9 mouse cellular contexts compared by ENCODE assay signal in the genomic region with DNA sequence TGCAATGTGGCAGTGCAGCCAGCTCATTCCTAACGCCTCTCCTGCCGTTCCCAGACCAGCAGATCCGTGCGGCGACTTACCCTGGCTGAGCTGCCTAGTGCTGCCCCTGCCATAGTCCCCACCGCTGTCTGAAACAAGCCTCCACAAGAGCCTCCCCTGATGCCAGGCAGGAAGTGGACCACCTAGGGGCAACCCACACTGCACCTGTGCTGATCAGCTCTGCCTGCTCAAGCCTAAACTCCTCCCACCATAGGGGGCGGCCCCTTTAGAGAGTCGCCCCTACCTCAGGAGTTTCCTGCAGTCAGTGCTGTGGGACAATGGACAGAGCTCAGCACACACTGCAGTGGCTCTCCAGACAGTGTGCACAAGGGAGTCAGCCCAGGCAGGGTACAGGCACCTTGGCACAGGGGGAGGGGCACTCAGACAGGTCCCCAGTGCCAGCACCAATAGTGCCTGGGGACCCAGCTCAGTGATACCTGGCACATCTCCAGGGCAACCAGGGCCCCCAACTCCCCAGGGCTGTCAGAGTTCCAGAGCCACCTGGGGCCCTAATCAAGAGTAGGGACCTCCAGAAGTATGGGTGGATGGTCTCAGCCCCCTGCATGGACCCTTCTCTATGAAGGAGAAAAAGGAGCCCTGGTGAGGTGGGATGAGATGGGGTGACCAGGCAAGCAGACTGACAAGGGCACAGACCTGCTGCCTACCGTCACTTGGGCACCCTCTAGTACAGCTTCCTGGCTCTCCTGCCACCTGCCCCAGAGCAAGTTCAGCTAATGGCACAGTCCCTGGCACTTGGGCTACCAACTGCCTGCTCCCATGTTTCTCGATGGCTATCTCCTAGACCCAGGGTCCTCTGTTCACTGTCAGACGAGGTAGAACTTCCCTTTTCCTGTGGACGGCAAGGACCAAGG. TPM values are rescaled to one million over a fixed set of nuclear protein-coding genes. Genes with fewer than 3 reads are reported as not detected.
DNase-seq lines count a peak whose midpoint lies in the region; ATAC-seq and TF ChIP-seq lines count a peak whose summit lies in the region.
"Had no signal": no experiment of that assay in that cellular context is flagged by ENCODE, and none has a peak within 500 bp of the region (broad histone marks: within the 10 kb centered on the region; RNA-seq: fewer than 3 reads in every experiment).

No protein-coding gene starts in this region.

- H3K27me3 ChIP-seq in kidney, adult 2 months (replicated peaks; ENCODE audit: control insufficient read depth, insufficient read depth, low read length) = no peaks in the 10 kb centered on the region
- H3K27me3 ChIP-seq in ES-Bruce4 (ENCODE audit: control insufficient read depth, insufficient read depth, low read length, poor library complexity, severe bottlenecking) = no peaks in the 10 kb centered on the region
- H3K27me3 ChIP-seq in embryonic facial prominence, embryonic 15.5 days = no peaks in the 10 kb centered on the region
- H3K27me3 ChIP-seq in liver, embryonic 16.5 days (ENCODE audit: control insufficient read depth, insufficient read depth, low read depth, low read length) = no peaks in the 10 kb centered on the region
- H3K27me3 ChIP-seq: Patski had no signal

- peak overlapping the region; percentile 45 for H3K27ac ChIP-seq in kidney, adult 2 months (ENCODE audit: insufficient read depth, low read depth, low read length)
- H3K27ac ChIP-seq in ES-Bruce4 (ENCODE audit: insufficient read depth, low read length) = no peak overlapping the region
- peak overlapping the region; percentile 29; the same call in 1 of the 2 replicates for H3K27ac ChIP-seq in embryonic facial prominence, embryonic 15.5 days (replicated peaks)
- peak overlapping the region; percentile 50 for H3K27ac ChIP-seq in liver, embryonic 16.5 days (ENCODE audit: low read length)

- H3K4me1 ChIP-seq in kidney, adult 2 months (ENCODE audit: control insufficient read depth, insufficient read depth, low read length) = peaks cover 30% of the 10 kb centered on the region
- H3K4me1 ChIP-seq in ES-Bruce4 (ENCODE audit: control insufficient read depth, insufficient read depth, low read length) = peaks cover 6% of the 10 kb centered on the region
- H3K4me1 ChIP-seq in embryonic facial prominence, embryonic 15.5 days = peaks cover 40% of the 10 kb centered on the region
- peaks cover 43% of the 10 kb centered on the region for H3K4me1 ChIP-seq in liver, embryonic 16.5 days (ENCODE audit: control insufficient read depth, low read depth, low read length)

- WGBS in kidney, adult 2 months = 46% methylated on average over 12 of the region's 12 CpGs
- WGBS in embryonic facial prominence, embryonic 15.5 days = 69% methylated on average over 12 of the region's 12 CpGs
- 64% methylated on average over 12 of the region's 12 CpGs for WGBS in liver, embryonic 16.5 days (ENCODE audit: insufficient replicate concordance)

- no peak for DNase-seq in kidney, adult 2 months
- no peak for DNase-seq in kidney, adult 8-10 months
- no peak for DNase-seq in frontal cortex, postnatal 36 days (ENCODE audit: low spot score in 2 of 2)
- no peak for DNase-seq in MN1 (ENCODE audit: low spot score)
- DNase-seq in retina, postnatal 1 day = no peak

- H3K36me3 ChIP-seq in kidney, adult 2 months (ENCODE audit: control insufficient read depth, insufficient read depth, low read length) = no peaks in the 10 kb centered on the region
- no peaks in the 10 kb centered on the region for H3K36me3 ChIP-seq in ES-Bruce4 (ENCODE audit: control insufficient read depth, insufficient read depth, low read length, poor library complexity, severe bottlenecking)
- peaks cover 33% of the 10 kb centered on the region for H3K36me3 ChIP-seq in embryonic facial prominence, embryonic 15.5 days
- peaks cover 10% of the 10 kb centered on the region for H3K36me3 ChIP-seq in liver, embryonic 16.5 days (ENCODE audit: control insufficient read depth, insufficient read depth)

- no peak overlapping the region for H3K9ac ChIP-seq in ES-Bruce4 (ENCODE audit: low read depth, poor library complexity, severe bottlenecking)
- H3K9ac ChIP-seq in embryonic facial prominence, embryonic 15.5 days = no peak overlapping the region
- no peak overlapping the region for H3K9ac ChIP-seq in liver, embryonic 16.5 days (ENCODE audit: low read depth, low read length)

- H3K9me3 ChIP-seq in ES-Bruce4 (replicated peaks; ENCODE audit: control insufficient read depth, insufficient read depth, low read length, poor library complexity, severe bottlenecking) = no peaks in the 10 kb centered on the region
- no peaks in the 10 kb centered on the region for H3K9me3 ChIP-seq in embryonic facial prominence, embryonic 15.5 days (replicated peaks)
- no peaks in the 10 kb centered on the region for H3K9me3 ChIP-seq in liver, embryonic 16.5 days (replicated peaks; ENCODE audit: control insufficient read depth, low read length)

- no peak overlapping the region for H3K4me3 ChIP-seq in kidney, adult 2 months (ENCODE audit: insufficient read depth, low read depth, low read length)
- H3K4me3 ChIP-seq in ES-Bruce4 (ENCODE audit: low read depth, low read length) = 0 out of 2 replicates have a peak overlapping the region, but pooled peaks have one; percentile 8
- H3K4me3 ChIP-seq in embryonic facial prominence, embryonic 15.5 days (replicated peaks) = no peak overlapping the region; the same call in 1 of the 2 replicates
- H3K4me3 ChIP-seq in liver, embryonic 16.5 days (ENCODE audit: low read depth, low read length) = no peak overlapping the region

- peak overlapping the region; percentile 13; the same call in 1 of the 2 replicates for H3K4me2 ChIP-seq in embryonic facial prominence, embryonic 15.5 days (replicated peaks)
- H3K4me2 ChIP-seq in liver, embryonic 16.5 days (ENCODE audit: low read depth, low read length) = no peak overlapping the region

- ATAC-seq in embryonic facial prominence, embryonic 15.5 days (ENCODE audit: insufficient number of reproducible peaks, low FRiP score, low TSS enrichment, low read depth) = peak; percentile 36; the same call in 1 of the 2 replicates
- ATAC-seq in liver, embryonic 16.5 days (ENCODE audit: low read depth) = peak; percentile 9; the same call in 1 of the 2 replicates
- ATAC-seq: Patski had no signal

- no peak for TF ChIP-seq EP300 in ES-Bruce4 (IDR thresholded peaks at IDR 0.05; ENCODE audit: insufficient read depth, low read depth, low read length)

- no peak for TF ChIP-seq CTCF in kidney, adult 2 months (conservative IDR thresholded peaks at IDR 0.05; ENCODE audit: insufficient read depth, insufficient read length, low read depth, low read length)
- TF ChIP-seq CTCF in ES-Bruce4 (IDR thresholded peaks at IDR 0.05; ENCODE audit: low read depth, low read length) = no peak

- TF ChIP-seq POLR2A in kidney, adult 2 months (IDR thresholded peaks at IDR 0.05; ENCODE audit: low read depth, low read length) = no peak
- no peak for TF ChIP-seq POLR2A in ES-Bruce4 (IDR thresholded peaks at IDR 0.05; ENCODE audit: insufficient read depth, low read length)

RNA-seq across cellular contexts. Expression of a gene that starts 5.2 kb away (rescaled TPM):
- polyA plus RNA-seq in kidney, adult 2 months (2012; rRNA removed) = 175 and 221 TPM in 2 replicates
- 35.8 and 49.5 TPM in 2 replicates for polyA plus RNA-seq in ES-Bruce4 (2011; ENCODE audit: insufficient read depth, insufficient read length, low read depth, missing spikeins)
- polyA plus RNA-seq in embryonic facial prominence, embryonic 15.5 days (2015; fragmentation: Nextera tagmentation; extraction: Ambion mirVana) = 112 and 115 TPM in 2 replicates
- polyA plus RNA-seq in liver, embryonic 16.5 days (2015; fragmentation: Nextera tagmentation; extraction: Ambion mirVana) = 31.4 and 35.9 TPM in 2 replicates

RNA-seq across cellular contexts. Expression of a gene that starts 7.8 kb away (rescaled TPM):
- polyA plus RNA-seq in kidney, adult 2 months (2012; rRNA removed) = 8.7 and 10.7 TPM in 2 replicates
- 24.9 TPM in 2 replicates for polyA plus RNA-seq in ES-Bruce4 (2011; ENCODE audit: insufficient read depth, insufficient read length, low read depth, missing spikeins)
- 9.4 and 11.3 TPM in 2 replicates for polyA plus RNA-seq in embryonic facial prominence, embryonic 15.5 days (2015; fragmentation: Nextera tagmentation; extraction: Ambion mirVana)
- 9.6 and 10.7 TPM in 2 replicates for polyA plus RNA-seq in liver, embryonic 16.5 days (2015; fragmentation: Nextera tagmentation; extraction: Ambion mirVana)

RNA-seq across cellular contexts. Expression of a gene that starts 17.8 kb away (rescaled TPM):
- 96.0 and 98.2 TPM in 2 replicates for polyA plus RNA-seq in kidney, adult 2 months (2012; rRNA removed)
- polyA plus RNA-seq in ES-Bruce4 (2011; ENCODE audit: insufficient read depth, insufficient read length, low read depth, missing spikeins) = 58.4 and 68.9 TPM in 2 replicates
- polyA plus RNA-seq in embryonic facial prominence, embryonic 15.5 days (2015; fragmentation: Nextera tagmentation; extraction: Ambion mirVana) = 99.1 and 108 TPM in 2 replicates
- 35.3 and 38.3 TPM in 2 replicates for polyA plus RNA-seq in liver, embryonic 16.5 days (2015; fragmentation: Nextera tagmentation; extraction: Ambion mirVana)

RNA-seq across cellular contexts. Expression of a gene that starts 17.8 kb away (rescaled TPM):
- polyA plus RNA-seq in kidney, adult 2 months (2012; rRNA removed) = 3.4 and 4.4 TPM in 2 replicates
- polyA plus RNA-seq in ES-Bruce4 (2011; ENCODE audit: insufficient read depth, insufficient read length, low read depth, missing spikeins) = 3.6 and 5.4 TPM in 2 replicates
- 7.0 and 7.5 TPM in 2 replicates for polyA plus RNA-seq in embryonic facial prominence, embryonic 15.5 days (2015; fragmentation: Nextera tagmentation; extraction: Ambion mirVana)
- 3.2 and 3.7 TPM in 2 replicates for polyA plus RNA-seq in liver, embryonic 16.5 days (2015; fragmentation: Nextera tagmentation; extraction: Ambion mirVana)

RNA-seq across cellular contexts. Expression of a gene that starts 20.9 kb away (rescaled TPM):
- polyA plus RNA-seq in kidney, adult 2 months (2012; rRNA removed) = 0.91 and 1.6 TPM in 2 replicates
- polyA plus RNA-seq in ES-Bruce4 (2011; ENCODE audit: insufficient read depth, insufficient read length, low read depth, missing spikeins) = 2.4 and 2.8 TPM in 2 replicates
- polyA plus RNA-seq in embryonic facial prominence, embryonic 15.5 days (2015; fragmentation: Nextera tagmentation; extraction: Ambion mirVana) = 4.8 TPM in 2 replicates
- polyA plus RNA-seq in liver, embryonic 16.5 days (2015; fragmentation: Nextera tagmentation; extraction: Ambion mirVana) = 1.2 and 1.5 TPM in 2 replicates
